Mouse (Mus musculus): ENCODE data around the gene Tanc1.

- no peak for TF ChIP-seq GATA1 (IDR thresholded peaks at IDR 0.05; ENCODE audit: borderline replicate concordance, low read length)
- no peak for TF ChIP-seq CTCF (IDR thresholded peaks at IDR 0.05; ENCODE audit: low read depth, low read length)
- TF ChIP-seq POLR2AphosphoS5 (IDR thresholded peaks at IDR 0.05; ENCODE audit: insufficient replicate concordance, low read depth, low read length), result no peak
- no peak for TF ChIP-seq TAL1 (conservative IDR thresholded peaks at IDR 0.05; ENCODE audit: low read depth, low read length)
- no peak for TF ChIP-seq GATA2 (IDR thresholded peaks at IDR 0.05; ENCODE audit: borderline replicate concordance, low read depth, low read length)
Measured at GRCm38 (mm10) chr2:59618996-59619395, 7.2 kb downstream of the Tanc1 start.

All from G1E (cell line).